Mouse (Mus musculus) kidney, adult 9 months (tissue): ENCODE measurements around the gene Rnase11.
"Not testable (repeated sequence)": the region's sequence is repeated elsewhere in the genome, so short reads cannot be mapped to it uniquely, and the experiment has no call there.

Experiments
- DNase-seq: peaks from one replicate; pipeline ENCODE4 v3.0.0; 2022

Gene Rnase11

GRCm38 (mm10) chr14:51079180-51079579 lies 29.2 kb upstream of the Rnase11 start:
- no peak for DNase-seq

GRCm38 (mm10) chr14:51074335-51074734 lies 24.4 kb upstream of the Rnase11 start, which contains the start of gene Olfr750:
Gene Olfr750 (minus strand): TSS chr14:51074435.
- DNase-seq: no peak

GRCm38 (mm10) chr14:51069617-51070016 lies 19.7 kb upstream of the Rnase11 start:
- peak; percentile 53 for DNase-seq

GRCm38 (mm10) chr14:51068956-51069355 lies 19.0 kb upstream of the Rnase11 start:
- no peak for DNase-seq

GRCm38 (mm10) chr14:51060761-51061160 lies 10.8 kb upstream of the Rnase11 start:
- no peak for DNase-seq

- DNase-seq: no peak
These were observed 7.5 kb upstream of the Rnase11 start, which contains the start of gene Rnase12 for GRCm38 (mm10) chr14:51057401-51057831. Gene Rnase12 (minus strand): TSS chr14:51057661.

GRCm38 (mm10) chr14:51054243-51055237 lies 4.6 kb upstream of the Rnase11 start:
- DNase-seq: no peak

GRCm38 (mm10) chr14:51053176-51053575 lies 3.2 kb upstream of the Rnase11 start:
- DNase-seq: no peak

GRCm38 (mm10) chr14:51051941-51052340 lies 2.0 kb upstream of the Rnase11 start:
- DNase-seq: no peak

GRCm38 (mm10) chr14:51047846-51048245 lies 2.1 kb downstream of the Rnase11 start:
- no peak for DNase-seq

- no peak for DNase-seq
These were observed 8.2 kb downstream of the Rnase11 start, which contains the start of gene Rnase9 for GRCm38 (mm10) chr14:51041769-51042168. Gene Rnase9 (minus strand): TSS chr14:51041869.

- DNase-seq: no peak
These were observed 13.7 kb downstream of the Rnase11 start for GRCm38 (mm10) chr14:51036214-51036613.

GRCm38 (mm10) chr14:51035206-51035605 lies 14.8 kb downstream of the Rnase11 start:
- DNase-seq: no peak

GRCm38 (mm10) chr14:51027387-51028155 lies 22.4 kb downstream of the Rnase11 start:
- no peak for DNase-seq

- DNase-seq: peak; percentile 88
These were observed 23.4 kb downstream of the Rnase11 start for GRCm38 (mm10) chr14:51026391-51027133.

- no peak for DNase-seq
These were observed 25.1 kb downstream of the Rnase11 start for GRCm38 (mm10) chr14:51024820-51025219.

- DNase-seq: no peak
These were observed 26.5 kb downstream of the Rnase11 start for GRCm38 (mm10) chr14:51023457-51023856.

GRCm38 (mm10) chr14:51017256-51017655 lies 32.7 kb downstream of the Rnase11 start:
- DNase-seq: peak; percentile 27

- DNase-seq: no peak
These were observed 34.2 kb downstream of the Rnase11 start for GRCm38 (mm10) chr14:51015780-51016179.

- DNase-seq: not testable (repeated sequence)
These were observed 35.2 kb downstream of the Rnase11 start for GRCm38 (mm10) chr14:51014724-51015123.

- DNase-seq: no peak
These were observed 40.4 kb downstream of the Rnase11 start for GRCm38 (mm10) chr14:51009572-51009971.

GRCm38 (mm10) chr14:51008781-51009180 lies 41.2 kb downstream of the Rnase11 start:
- no peak for DNase-seq
